Mouse (Mus musculus): ENCODE data around the gene Pkd1l1. TPM values are rescaled to one million over a fixed set of nuclear protein-coding genes. Genes with fewer than 3 reads are reported as not detected.

Gene Pkd1l1
- polyA plus RNA-seq, 1 experiment = 0.29 TPM

DNA sequence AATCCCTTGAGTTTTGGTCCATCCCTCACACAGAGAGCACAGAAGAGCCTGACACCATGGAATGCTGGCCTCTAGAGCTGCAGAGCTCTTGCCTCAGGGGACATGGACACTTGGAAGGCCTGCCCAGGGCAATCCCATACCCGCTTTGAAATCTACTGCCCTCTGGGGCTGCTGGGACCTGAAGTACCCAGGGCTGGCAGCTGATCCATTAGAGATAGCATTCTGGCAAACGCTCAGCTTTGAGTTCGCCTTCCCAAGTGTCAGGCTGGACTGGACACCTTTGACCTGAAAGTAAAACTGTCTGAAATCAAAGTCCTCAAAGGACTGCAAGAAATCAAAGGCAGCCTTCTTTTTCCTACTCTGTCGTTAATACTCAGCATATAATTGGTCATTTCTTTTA, 15.0 kb downstream of the Pkd1l1 start:
- no peak overlapping the region for H3K4me3 ChIP-seq (replicated peaks; ENCODE audit: insufficient read depth, low read depth, low read length)
- no peak for DNase-seq
- no peak overlapping the region for H3K27ac ChIP-seq (ENCODE audit: insufficient read depth, low read length)
- no peak for TF ChIP-seq CTCF (IDR thresholded peaks at IDR 0.05; ENCODE audit: borderline replicate concordance, insufficient read depth, low read depth, low read length)
- TF ChIP-seq POLR2A (IDR thresholded peaks at IDR 0.05; ENCODE audit: borderline replicate concordance, insufficient read depth, low read length) = no peak
- H3K27me3 ChIP-seq (ENCODE audit: control insufficient read depth, insufficient read depth, low read length) = no peaks in the 10 kb centered on the region
- no peaks in the 10 kb centered on the region for H3K4me1 ChIP-seq (ENCODE audit: control insufficient read depth, insufficient read depth, low read length)
- 60% methylated on average over 4 of the region's 4 CpGs for WGBS

GRCm38 (mm10) chr11:8957023-8957422, 16.0 kb downstream of the Pkd1l1 start:
- Histone ChIP-seq H3K4me3 (replicated peaks; ENCODE audit: insufficient read depth, low read depth, low read length) (no peak overlapping the region), H3K27me3 (ENCODE audit: control insufficient read depth, insufficient read depth, low read length) (no peaks in the 10 kb centered on the region), H3K27ac (ENCODE audit: insufficient read depth, low read length) (no peak overlapping the region), H3K4me1 (ENCODE audit: control insufficient read depth, insufficient read depth, low read length) (no peaks in the 10 kb centered on the region)
- DNase-seq = no peak
- TF ChIP-seq POLR2A (IDR thresholded peaks at IDR 0.05; ENCODE audit: borderline replicate concordance, insufficient read depth, low read length) (no peak), CTCF (IDR thresholded peaks at IDR 0.05; ENCODE audit: borderline replicate concordance, insufficient read depth, low read depth, low read length) (peak; percentile 45; the same call in 1 of the 2 replicates)
- 74% methylated on average over 6 of the region's 6 CpGs for WGBS

DNA sequence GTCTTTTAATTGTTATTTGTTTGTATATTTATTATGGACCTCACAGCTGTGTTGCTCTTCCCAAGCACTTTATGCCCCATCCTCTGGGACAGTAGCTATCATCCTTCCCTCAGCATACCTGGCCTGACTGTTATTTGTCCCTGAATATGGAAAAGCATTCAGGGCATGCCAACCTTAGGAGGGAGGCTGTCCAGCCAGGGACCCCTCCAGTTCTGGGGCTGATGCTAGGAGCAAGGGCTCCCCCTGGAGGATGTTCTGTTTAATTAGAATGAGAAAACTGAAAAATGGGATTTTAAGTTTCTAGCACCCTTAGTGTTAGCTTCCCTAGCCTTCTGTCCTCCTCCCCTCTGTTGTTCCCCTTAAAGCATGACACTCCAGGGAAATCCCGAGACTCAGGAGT, 17.4 kb downstream of the Pkd1l1 start:
- Histone ChIP-seq H3K4me1 (ENCODE audit: control insufficient read depth, insufficient read depth, low read length) (no peaks in the 10 kb centered on the region), H3K4me3 (replicated peaks; ENCODE audit: insufficient read depth, low read depth, low read length) (no peak overlapping the region), H3K27ac (ENCODE audit: insufficient read depth, low read length) (no peak overlapping the region), H3K27me3 (ENCODE audit: control insufficient read depth, insufficient read depth, low read length) (no peaks in the 10 kb centered on the region)
- DNase-seq = peak; percentile 16 to 20
- TF ChIP-seq CTCF (IDR thresholded peaks at IDR 0.05; ENCODE audit: borderline replicate concordance, insufficient read depth, low read depth, low read length) (peak; percentile 69), POLR2A (IDR thresholded peaks at IDR 0.05; ENCODE audit: borderline replicate concordance, insufficient read depth, low read length) (no peak)
- WGBS = 3% methylated on average over 1 of the region's 1 CpGs

GRCm38 (mm10) chr11:8949765-8950430, 23.2 kb downstream of the Pkd1l1 start:
- WGBS = 37% methylated on average over 6 of the region's 6 CpGs
- no peak for TF ChIP-seq CTCF (IDR thresholded peaks at IDR 0.05; ENCODE audit: borderline replicate concordance, insufficient read depth, low read depth, low read length)
- TF ChIP-seq POLR2A (IDR thresholded peaks at IDR 0.05; ENCODE audit: borderline replicate concordance, insufficient read depth, low read length) = no peak
- H3K4me3 ChIP-seq (replicated peaks; ENCODE audit: insufficient read depth, low read depth, low read length) = no peak overlapping the region
- no peaks in the 10 kb centered on the region; the same call in 1 of the 2 replicates for H3K4me1 ChIP-seq (ENCODE audit: control insufficient read depth, insufficient read depth, low read length)
- H3K27ac ChIP-seq (ENCODE audit: insufficient read depth, low read length) = no peak overlapping the region
- no peak for DNase-seq
- no peaks in the 10 kb centered on the region for H3K27me3 ChIP-seq (ENCODE audit: control insufficient read depth, insufficient read depth, low read length)

DNA sequence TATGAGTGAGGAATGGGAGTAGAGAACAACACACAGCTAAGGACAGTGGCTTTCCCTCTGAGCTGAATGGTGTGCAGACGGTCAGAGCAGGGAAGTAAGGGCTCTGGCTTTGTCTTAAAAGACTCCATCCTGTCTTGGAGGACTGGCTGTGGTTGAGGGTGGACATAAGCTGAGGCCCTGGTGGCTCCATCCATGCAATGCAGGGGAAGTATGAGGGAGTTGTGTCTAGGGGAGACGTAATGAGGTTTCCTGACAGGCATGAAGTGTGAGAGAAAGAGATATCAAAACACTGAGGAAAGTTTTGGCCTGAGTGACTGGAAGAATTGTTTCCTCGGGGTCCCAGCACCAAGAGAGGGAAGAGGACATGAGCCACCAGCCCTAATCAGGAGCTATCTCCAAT, 24.2 kb downstream of the Pkd1l1 start:
- Histone ChIP-seq H3K4me1 (ENCODE audit: control insufficient read depth, insufficient read depth, low read length) (no peaks in the 10 kb centered on the region; the same call in 1 of the 2 replicates), H3K27me3 (ENCODE audit: control insufficient read depth, insufficient read depth, low read length) (no peaks in the 10 kb centered on the region), H3K27ac (ENCODE audit: insufficient read depth, low read length) (no peak overlapping the region), H3K4me3 (replicated peaks; ENCODE audit: insufficient read depth, low read depth, low read length) (no peak overlapping the region)
- 86% methylated on average over 3 of the region's 3 CpGs for WGBS
- TF ChIP-seq POLR2A (IDR thresholded peaks at IDR 0.05; ENCODE audit: borderline replicate concordance, insufficient read depth, low read length) (no peak), CTCF (IDR thresholded peaks at IDR 0.05; ENCODE audit: borderline replicate concordance, insufficient read depth, low read depth, low read length) (no peak)
- no peak for DNase-seq

GRCm38 (mm10) chr11:8944114-8944513, 29.0 kb downstream of the Pkd1l1 start:
- Histone ChIP-seq H3K4me1 (ENCODE audit: control insufficient read depth, insufficient read depth, low read length) (peaks cover 3% of the 10 kb centered on the region; the same call in 1 of the 2 replicates), H3K27ac (ENCODE audit: insufficient read depth, low read length) (no peak overlapping the region), H3K4me3 (replicated peaks; ENCODE audit: insufficient read depth, low read depth, low read length) (no peak overlapping the region), H3K27me3 (ENCODE audit: control insufficient read depth, insufficient read depth, low read length) (no peaks in the 10 kb centered on the region)
- WGBS = 76% methylated on average over 4 of the region's 4 CpGs
- TF ChIP-seq CTCF (IDR thresholded peaks at IDR 0.05; ENCODE audit: borderline replicate concordance, insufficient read depth, low read depth, low read length) = no peak
- TF ChIP-seq POLR2A (IDR thresholded peaks at IDR 0.05; ENCODE audit: borderline replicate concordance, insufficient read depth, low read length) = no peak
- no peak for DNase-seq

DNA sequence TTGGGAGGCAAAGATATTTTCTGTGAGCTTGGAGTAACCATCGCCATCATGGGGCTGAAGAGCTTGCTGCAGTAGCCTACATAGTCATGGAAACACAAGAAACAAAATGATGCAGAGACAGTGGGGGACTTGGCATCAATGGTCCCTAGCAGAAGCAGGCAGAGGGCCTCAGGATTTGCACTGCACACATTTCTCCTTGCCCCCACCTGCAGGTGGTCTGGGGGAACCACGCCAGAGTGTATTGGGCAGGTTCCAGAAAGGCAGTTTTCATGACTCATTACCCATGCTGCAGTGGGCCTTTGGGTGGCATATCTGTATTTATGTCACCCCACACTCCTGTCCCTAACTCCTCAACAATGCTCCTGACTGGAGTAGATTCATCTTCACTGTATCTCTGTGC, 30.6 kb downstream of the Pkd1l1 start:
- H3K4me1 ChIP-seq (ENCODE audit: control insufficient read depth, insufficient read depth, low read length) = peaks cover 3% of the 10 kb centered on the region; the same call in 1 of the 2 replicates
- TF ChIP-seq POLR2A (IDR thresholded peaks at IDR 0.05; ENCODE audit: borderline replicate concordance, insufficient read depth, low read length) = no peak
- TF ChIP-seq CTCF (IDR thresholded peaks at IDR 0.05; ENCODE audit: borderline replicate concordance, insufficient read depth, low read depth, low read length) = no peak
- DNase-seq = no peak
- 34% methylated on average over 2 of the region's 2 CpGs for WGBS
- no peaks in the 10 kb centered on the region for H3K27me3 ChIP-seq (ENCODE audit: control insufficient read depth, insufficient read depth, low read length)
- H3K27ac ChIP-seq (ENCODE audit: insufficient read depth, low read length) = no peak overlapping the region
- H3K4me3 ChIP-seq (replicated peaks; ENCODE audit: insufficient read depth, low read depth, low read length) = no peak overlapping the region

DNA sequence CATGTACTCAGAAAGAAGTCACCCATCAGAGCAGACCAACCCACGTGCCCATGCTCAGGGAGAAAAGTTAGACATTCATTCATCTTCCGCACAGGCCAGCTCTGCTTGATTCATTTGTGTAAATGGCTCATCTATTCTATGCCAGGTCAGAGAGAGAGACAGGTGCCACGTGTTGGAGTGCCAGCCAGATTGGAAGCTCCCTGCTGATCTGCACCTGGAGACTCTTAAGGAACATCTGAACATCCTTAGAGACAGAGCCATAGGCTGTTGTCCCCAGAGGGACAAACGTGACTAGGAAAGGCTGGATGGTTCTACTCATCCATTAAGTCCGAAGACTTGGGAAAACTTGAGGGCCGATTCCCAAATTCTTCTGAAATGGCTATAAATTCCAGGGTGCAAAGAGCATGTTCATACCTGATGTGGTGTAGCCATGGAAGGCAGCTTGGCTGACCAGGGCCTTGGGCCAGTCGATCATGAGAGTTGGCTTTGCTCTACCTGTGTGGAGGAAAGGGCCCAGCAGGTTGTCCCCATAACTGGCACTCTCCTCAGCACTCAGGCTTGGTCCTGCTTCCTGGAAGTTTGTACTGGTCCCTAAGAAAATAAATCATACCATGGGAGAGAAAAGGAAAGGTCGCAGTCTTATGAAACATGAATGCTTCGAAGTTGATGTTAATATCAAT, 36.5 kb downstream of the Pkd1l1 start:
- H3K27me3 ChIP-seq (ENCODE audit: control insufficient read depth, insufficient read depth, low read length) = no peaks in the 10 kb centered on the region

More for the DNA sequence above, 36.5 kb downstream of the Pkd1l1 start:
- Histone ChIP-seq H3K4me3 (replicated peaks; ENCODE audit: insufficient read depth, low read depth, low read length) (no peak overlapping the region), H3K27ac (ENCODE audit: insufficient read depth, low read length) (no peak overlapping the region), H3K4me1 (ENCODE audit: control insufficient read depth, insufficient read depth, low read length) (peaks cover 9% of the 10 kb centered on the region)
- peak; percentile 59 to 76 for DNase-seq
- WGBS = 26% methylated on average over 9 of the region's 9 CpGs
- TF ChIP-seq CTCF (IDR thresholded peaks at IDR 0.05; ENCODE audit: borderline replicate concordance, insufficient read depth, low read depth, low read length) = no peak
- TF ChIP-seq POLR2A (IDR thresholded peaks at IDR 0.05; ENCODE audit: borderline replicate concordance, insufficient read depth, low read length) = no peak

Measured in cerebellum, adult 2 months (tissue).